Mouse (Mus musculus): ENCODE measurements around the gene Pde7b.

GRCm38 (mm10) chr10:20772056-20772455 is 47.2 kb upstream of the Pde7b start:
- no peak for TF ChIP-seq CTCF (IDR thresholded peaks at IDR 0.05; ENCODE audit: control insufficient read depth, insufficient read depth, insufficient replicate concordance, low read depth, low read length)
- no peak for TF ChIP-seq POLR2A (IDR thresholded peaks at IDR 0.05; ENCODE audit: control insufficient read depth, low read depth, low read length)
